In genomic region chr14:120297833-120298232, GRCm38 (mm10) we compare ENCODE assay signal across 11 mouse cellular contexts. TPM values are rescaled to one million over a fixed set of nuclear protein-coding genes. Genes with fewer than 3 reads are reported as not detected.
DNase-seq lines count a peak whose midpoint lies in the region; ATAC-seq and TF ChIP-seq lines count a peak whose summit lies in the region.
"Had no signal": no experiment of that assay in that cellular context is flagged by ENCODE, and none has a peak within 500 bp of the region (broad histone marks: within the 10 kb centered on the region; RNA-seq: fewer than 3 reads in every experiment).

No protein-coding gene starts in this region.

- H3K27me3 ChIP-seq in kidney, embryonic 14.5 days (ENCODE audit: control insufficient read depth, insufficient read depth, low read length): no peaks in the 10 kb centered on the region
- H3K27me3 ChIP-seq in CH12.LX (replicated peaks): no peaks in the 10 kb centered on the region
- no peaks in the 10 kb centered on the region for H3K27me3 ChIP-seq in embryonic facial prominence, embryonic 13.5 days
- no peaks in the 10 kb centered on the region for H3K27me3 ChIP-seq in limb, embryonic 14.5 days (ENCODE audit: control insufficient read depth, insufficient read depth, low read length)
- H3K27me3 ChIP-seq: forebrain, embryonic 12.5 days had no signal

- no peak overlapping the region for H3K9ac ChIP-seq in kidney, embryonic 14.5 days (ENCODE audit: low read depth, low read length)
- peak overlapping the region; percentile 61 for H3K9ac ChIP-seq in CH12.LX (ENCODE audit: insufficient read depth, low read depth)
- no peak overlapping the region; the same call in 1 of the 2 replicates for H3K9ac ChIP-seq in embryonic facial prominence, embryonic 13.5 days
- no peak overlapping the region for H3K9ac ChIP-seq in limb, embryonic 14.5 days (ENCODE audit: low read depth, low read length, severe bottlenecking)
- H3K9ac ChIP-seq: forebrain, embryonic 12.5 days had no signal

- no peaks in the 10 kb centered on the region for H3K36me3 ChIP-seq in kidney, embryonic 14.5 days (ENCODE audit: control insufficient read depth, insufficient read depth, low read length)
- peaks cover 0 to 20% of the 10 kb centered on the region in 2 experiments for H3K36me3 ChIP-seq in CH12.LX (replicated peaks in 1 of 2; ENCODE audit: control insufficient read depth in 1 of 2, insufficient read depth in 1 of 2, low read length in 1 of 2)
- no peaks in the 10 kb centered on the region for H3K36me3 ChIP-seq in embryonic facial prominence, embryonic 13.5 days
- 0 out of 2 replicates have a peak, but pooled peaks cover 2% of the 10 kb centered on the region for H3K36me3 ChIP-seq in limb, embryonic 14.5 days (ENCODE audit: control insufficient read depth, insufficient read depth, low read length)
- H3K36me3 ChIP-seq: forebrain, embryonic 12.5 days had no signal

- H3K79me2 ChIP-seq in CH12.LX (replicated peaks; ENCODE audit: control insufficient read depth, extremely low read depth, insufficient read depth, poor library complexity, severe bottlenecking): peaks cover 45% of the 10 kb centered on the region

- dilution Hi-C loops in CH12.LX (cut with MboI; ENCODE audit: extremely low pct_ligation_motif_present, extremely low pct_unique_long_range_greater_than_20kb, low sequenced_read_pairs): no loop called here

- no peaks in the 10 kb centered on the region for H3K9me3 ChIP-seq in kidney, embryonic 14.5 days (ENCODE audit: control insufficient read depth, low read length)
- H3K9me3 ChIP-seq in CH12.LX (replicated peaks; ENCODE audit: low read length): no peaks in the 10 kb centered on the region
- no peaks in the 10 kb centered on the region for H3K9me3 ChIP-seq in embryonic facial prominence, embryonic 13.5 days
- no peaks in the 10 kb centered on the region for H3K9me3 ChIP-seq in limb, embryonic 14.5 days (ENCODE audit: control insufficient read depth, low read length)
- H3K9me3 ChIP-seq: forebrain, embryonic 12.5 days had no signal

- no peak for TF ChIP-seq POLR2A in CH12.LX (IDR thresholded peaks at IDR 0.05; ENCODE audit: low read depth, low read length)
- no peak for TF ChIP-seq POLR2A in limb, embryonic 14.5 days (IDR thresholded peaks at IDR 0.05; ENCODE audit: borderline replicate concordance, extremely low read depth, insufficient read depth, insufficient read length)

- 50% methylated on average over 6 of the region's 6 CpGs for WGBS in kidney, embryonic 14.5 days
- 60% methylated on average over 6 of the region's 6 CpGs for WGBS in embryonic facial prominence, embryonic 13.5 days
- WGBS in limb, embryonic 14.5 days: 46% methylated on average over 6 of the region's 6 CpGs

- H3K27ac ChIP-seq in kidney, embryonic 14.5 days (ENCODE audit: low read depth, low read length): peak overlapping the region; percentile 88
- no peak overlapping the region; the same call in 1 of the 2 replicates for H3K27ac ChIP-seq in CH12.LX (ENCODE audit: insufficient read depth, low read depth)
- H3K27ac ChIP-seq in embryonic facial prominence, embryonic 13.5 days: peak overlapping the region; percentile 87
- H3K27ac ChIP-seq in limb, embryonic 14.5 days (replicated peaks; ENCODE audit: low read depth, low read length): peak overlapping the region; percentile 78
- H3K27ac ChIP-seq: forebrain, embryonic 12.5 days had no signal

- no peak for TF ChIP-seq CTCF in CH12.LX (conservative IDR thresholded peaks at IDR 0.05 in 1 of 2, IDR thresholded peaks at IDR 0.05 in 1 of 2; ENCODE audit: low read depth in 2 of 2, low read length in 2 of 2)

- DNase-seq in kidney, postnatal 14 days: no peak
- no peak for DNase-seq in CH12.LX (ENCODE audit: extremely low read depth)
- no peak for DNase-seq in limb, embryonic 14.5 days (ENCODE audit: low spot score)
- no peak for DNase-seq in spleen, postnatal 14 days (ENCODE audit: low spot score in 2 of 2)
- DNase-seq in thymus, adult 18-20 months: no peak
- DNase-seq: lung, postnatal 4 days had no signal

- peaks cover 56% of the 10 kb centered on the region for H3K4me1 ChIP-seq in kidney, embryonic 14.5 days (ENCODE audit: control insufficient read depth, insufficient read depth, low read length)
- peaks cover 15 to 48% of the 10 kb centered on the region in 2 experiments for H3K4me1 ChIP-seq in CH12.LX (ENCODE audit: control insufficient read depth in 1 of 2, insufficient read depth in 2 of 2)
- peaks cover 70% of the 10 kb centered on the region for H3K4me1 ChIP-seq in embryonic facial prominence, embryonic 13.5 days
- peaks cover 68% of the 10 kb centered on the region for H3K4me1 ChIP-seq in limb, embryonic 14.5 days (ENCODE audit: control insufficient read depth, insufficient read depth, low read length)

- peak overlapping the region; percentile 17; the same call in 1 of the 2 replicates for H3K4me2 ChIP-seq in kidney, embryonic 14.5 days (replicated peaks; ENCODE audit: low read depth, low read length)
- H3K4me2 ChIP-seq in CH12.LX (ENCODE audit: insufficient read depth, low read depth, poor library complexity, severe bottlenecking): peak overlapping the region; percentile 80
- H3K4me2 ChIP-seq in embryonic facial prominence, embryonic 13.5 days: peak overlapping the region; percentile 48
- H3K4me2 ChIP-seq in limb, embryonic 14.5 days (replicated peaks; ENCODE audit: low read depth, low read length, severe bottlenecking): peak overlapping the region; percentile 38
- H3K4me2 ChIP-seq: forebrain, embryonic 12.5 days had no signal

- TF ChIP-seq EP300 in CH12.LX (IDR thresholded peaks at IDR 0.05; ENCODE audit: low read length): no peak

- in situ Hi-C loops in CH12.LX (cut with MboI; ENCODE audit: low pct_ligation_motif_present, low pct_unique_long_range_greater_than_20kb, low sequenced_read_pairs): loop anchor here (25.0 kb wide), 1 partner anchor 1611 kb away; no protein-coding TSS in a partner anchor

- ATAC-seq in kidney, embryonic 14.5 days (ENCODE audit: low FRiP score, low TSS enrichment): no peak
- no peak for ATAC-seq in embryonic facial prominence, embryonic 13.5 days (ENCODE audit: insufficient number of reproducible peaks, insufficient read depth, low FRiP score, low TSS enrichment, low read depth)
- no peak for ATAC-seq in limb, embryonic 14.5 days (ENCODE audit: low FRiP score, low read depth)
- no peak for ATAC-seq in megakaryocyte-erythroid progenitor cell, adult 5-6 weeks (replicated peaks; ENCODE audit: low FRiP score, low TSS enrichment, poor library complexity, severe bottlenecking)
- ATAC-seq: inflammation-experienced regulatory T-cells, adult 6 months had no signal

- no peak for TF ChIP-seq RAD21 in CH12.LX (IDR thresholded peaks at IDR 0.05; ENCODE audit: low read depth, low read length)

- H3K4me3 ChIP-seq in kidney, embryonic 14.5 days (ENCODE audit: low read length): peak overlapping the region; percentile 7; the same call in 1 of the 2 replicates
- H3K4me3 ChIP-seq in CH12.LX (replicated peaks in 1 of 3; ENCODE audit: low read depth in 2 of 3, low read length in 2 of 3, poor library complexity in 1 of 3): peak overlapping the region in 2 of 3 experiments; percentile 6 to 30
- H3K4me3 ChIP-seq in embryonic facial prominence, embryonic 13.5 days: peak overlapping the region; percentile 14; the same call in 1 of the 2 replicates
- H3K4me3 ChIP-seq in limb, embryonic 14.5 days (replicated peaks; ENCODE audit: low read length): peak overlapping the region; percentile 10; the same call in 1 of the 2 replicates
- H3K4me3 ChIP-seq: forebrain, embryonic 12.5 days had no signal

TF ChIP-seq in CH12.LX, 34 proteins besides CTCF, POLR2A, EP300 and RAD21:
- no peak for TF ChIP-seq USF1 (IDR thresholded peaks at IDR 0.05; ENCODE audit: low read depth, low read length)
- TF ChIP-seq KAT2A (IDR thresholded peaks at IDR 0.05; ENCODE audit: insufficient replicate concordance, low read length): no peak
- no peak for TF ChIP-seq BHLHE40 (IDR thresholded peaks at IDR 0.05; ENCODE audit: low read depth, low read length)
- no peak for TF ChIP-seq PAX5 (IDR thresholded peaks at IDR 0.05; ENCODE audit: low read length)
- no peak for TF ChIP-seq GABPA (IDR thresholded peaks at IDR 0.05; ENCODE audit: insufficient replicate concordance, low read depth, low read length)
- no peak for TF ChIP-seq UBTF (IDR thresholded peaks at IDR 0.05; ENCODE audit: low read depth, low read length)
- no peak for TF ChIP-seq TCF12 (IDR thresholded peaks at IDR 0.05; ENCODE audit: low read depth, low read length)
- TF ChIP-seq ZMIZ1 (IDR thresholded peaks at IDR 0.05; ENCODE audit: low read depth, low read length): no peak
- TF ChIP-seq CHD1 (IDR thresholded peaks at IDR 0.05; ENCODE audit: low read depth, low read length): no peak
- no peak for TF ChIP-seq MAFK (IDR thresholded peaks at IDR 0.05; ENCODE audit: insufficient replicate concordance, low read length)
- TF ChIP-seq MAX (IDR thresholded peaks at IDR 0.05; ENCODE audit: low read length): no peak
- TF ChIP-seq NRF1 (IDR thresholded peaks at IDR 0.05; ENCODE audit: low read depth, low read length): no peak
- no peak for TF ChIP-seq SIN3A (IDR thresholded peaks at IDR 0.05; ENCODE audit: low read length)
- TF ChIP-seq TBP (conservative IDR thresholded peaks at IDR 0.05; ENCODE audit: low read depth, low read length): no peak
- TF ChIP-seq NELFE (IDR thresholded peaks at IDR 0.05; ENCODE audit: low read depth, low read length): no peak
- TF ChIP-seq ELF1 (IDR thresholded peaks at IDR 0.05; ENCODE audit: low read depth, low read length): no peak
- no peak for TF ChIP-seq USF2 (conservative IDR thresholded peaks at IDR 0.05; ENCODE audit: low read depth, low read length)
TF ChIP-seq in CH12.LX: peak in this region for 0.

RNA-seq across cellular contexts. Expression of gene Mbnl2, which starts 22.4 kb away (rescaled TPM):
- polyA plus RNA-seq in kidney, embryonic 14.5 days (2014; fragmentation: Nextera tagmentation; extraction: Ambion mirVana): 61.3 and 84.9 TPM in 2 replicates
- 19.6 and 23.9 TPM in 2 replicates for total RNA-seq in CH12.LX (2012; rRNA removed)
- total RNA-seq in CH12.LX (2014; rRNA removed): 23.7 and 23.8 TPM in 2 replicates
- 21.8 and 28.9 TPM in 2 replicates for polyA plus RNA-seq in CH12.LX (2012; ENCODE audit: insufficient read length, low read depth)
- polyA plus RNA-seq in embryonic facial prominence, embryonic 13.5 days (2015; fragmentation: Nextera tagmentation; extraction: Ambion mirVana): 146 and 173 TPM in 2 replicates
- 109 and 116 TPM in 2 replicates for polyA plus RNA-seq in limb, embryonic 14.5 days (2012; rRNA removed)
- 160 and 161 TPM in 2 replicates for polyA plus RNA-seq in limb, embryonic 14.5 days (2014; fragmentation: Nextera tagmentation; extraction: Ambion mirVana)
- total RNA-seq in megakaryocyte-erythroid progenitor cell, adult 5-6 weeks (2014; fragmentation: Nextera tagmentation): 27.2 and 33.1 TPM in 2 replicates
- 35.3 and 44.1 TPM in 2 replicates for total RNA-seq in megakaryocyte-erythroid progenitor cell, adult 5-6 weeks (2017)

Comparison
In these comparisons a context has a peak if more than half of its experiments do, and no peak if none do; other contexts are left out.
1. H3K4me2 ChIP-seq: peak in every context shown above with its lines; median percentile 80 in CH12.LX; 48 in embryonic facial prominence, embryonic 13.5 days; 38 in limb, embryonic 14.5 days; 17 in kidney, embryonic 14.5 days.